Mouse (Mus musculus) testis, adult 2 months (tissue): ENCODE results near the gene Klhdc10. TPM values are rescaled to one million over a fixed set of nuclear protein-coding genes. Genes with fewer than 3 reads are reported as not detected.

ENCODE experiments used
- H3K27ac ChIP-seq: fragments of 200-500 bp; 2 replicates; pipeline ENCODE4 v1.5.1; 2012; ENCODE audit warnings: low read depth, low read length; ENCODE audit not compliant: control insufficient read depth, insufficient read depth
- H3K27me3 ChIP-seq: fragments of 200-500 bp; 2 replicates; pipeline ENCODE4 v1.6.1; 2012; ENCODE audit warnings: mild to moderate bottlenecking, low read length, moderate library complexity; ENCODE audit not compliant: control insufficient read depth, insufficient read depth
- H3K36me3 ChIP-seq: fragments of 200-500 bp; 2 replicates; pipeline ENCODE4 v1.6.1; 2012; ENCODE audit warnings: mild to moderate bottlenecking, low read length; ENCODE audit not compliant: control insufficient read depth, insufficient read depth
- H3K4me1 ChIP-seq: fragments of 200-500 bp; 2 replicates; pipeline ENCODE4 v1.6.1; 2012; ENCODE audit warnings: low read length; ENCODE audit not compliant: control insufficient read depth, insufficient read depth
- H3K4me3 ChIP-seq: fragments of 200-500 bp; 2 replicates; pipeline ENCODE4 v1.5.1; 2012; ENCODE audit warnings: low read depth, mild to moderate bottlenecking, low read length, moderate library complexity, mixed read lengths; ENCODE audit not compliant: control insufficient read depth
- CTCF ChIP-seq: fragments of 200-500 bp; IDR thresholded peaks from 2 replicates; pipeline ENCODE4 v1.5.1; 2012; ENCODE audit warnings: low read depth, mild to moderate bottlenecking, inconsistent platforms, low read length, moderate library complexity; ENCODE audit not compliant: control insufficient read depth, insufficient read depth, insufficient replicate concordance
- POLR2A ChIP-seq: fragments of 200-500 bp; IDR thresholded peaks from 2 replicates; pipeline ENCODE4 v1.6.1; 2012; ENCODE audit warnings: low read depth, mild to moderate bottlenecking, inconsistent platforms, low read length, moderate library complexity; ENCODE audit not compliant: control insufficient read depth
- polyA plus RNA-seq: library from polyadenylated mRNA; depleted of rRNA; stranded (reverse); fragments of >200 nt; gene quantifications from 2 replicates; pipeline ENCODE4 v1.2.3, GENCODE M21; 2012

Klhdc10 gene
- polyA plus RNA-seq, 1 experiment, result 115 TPM

- Histone ChIP-seq H3K27ac (no peak overlapping the region), H3K36me3 (no peaks in the 10 kb centered on the region), H3K4me3 (peak overlapping the region; percentile 82), H3K27me3 (no peaks in the 10 kb centered on the region), H3K4me1 (peaks cover 28% of the 10 kb centered on the region)
- TF ChIP-seq CTCF (no peak), POLR2A (no peak)
Observed at GRCm38 (mm10) chr6:30459056-30459747, 57.5 kb downstream of the Klhdc10 start.

DNA sequence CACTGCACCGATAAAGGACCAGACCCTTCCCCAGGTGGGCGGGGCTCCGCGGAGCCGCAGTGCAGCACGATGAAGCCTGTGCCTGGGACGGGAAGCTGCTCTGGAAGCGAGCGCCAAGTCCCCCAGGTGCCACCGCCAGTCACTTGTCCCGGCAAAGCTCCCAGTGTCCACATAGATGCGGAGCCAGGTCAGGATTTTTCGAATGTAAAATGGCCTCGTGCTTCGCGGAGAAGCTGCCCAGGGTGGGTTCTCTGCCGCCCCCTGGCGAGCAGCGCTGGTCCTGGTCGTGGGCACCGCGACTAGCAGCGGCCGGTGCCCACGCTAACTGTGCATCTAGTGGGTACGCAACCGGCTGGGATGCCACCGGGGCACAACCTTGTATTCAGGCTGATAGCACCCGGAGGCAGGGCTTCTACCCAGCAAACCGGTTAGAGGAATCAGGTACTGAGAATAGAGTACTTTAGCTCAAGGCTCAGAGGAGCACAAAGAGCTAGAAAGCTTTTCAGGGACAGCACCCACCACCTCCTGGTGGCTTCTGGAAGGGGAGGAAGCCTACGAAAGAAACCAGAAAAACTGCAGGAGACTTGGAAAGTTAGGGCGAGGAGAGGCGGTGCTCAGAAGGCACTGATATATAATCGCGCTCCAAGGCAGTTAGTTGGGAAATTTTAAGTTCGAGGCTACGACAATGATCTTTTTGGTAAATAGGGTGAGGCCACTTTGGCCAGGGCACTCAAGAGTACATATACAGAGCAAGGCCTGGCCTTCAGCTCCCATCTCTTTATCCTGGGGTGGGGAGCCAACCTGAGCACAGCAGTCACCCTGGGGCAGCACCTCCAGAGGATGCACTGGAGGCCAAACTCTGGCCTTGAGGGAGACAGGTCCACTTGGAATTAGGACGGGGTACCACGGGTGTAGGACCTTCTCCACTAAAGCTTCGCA, 58.4 kb downstream of the Klhdc10 start:
- H3K4me1 ChIP-seq, result peaks cover 28% of the 10 kb centered on the region
- peak overlapping the region; percentile 82 for H3K4me3 ChIP-seq
- H3K27me3 ChIP-seq, result no peaks in the 10 kb centered on the region
- TF ChIP-seq POLR2A (no peak), CTCF (peak; percentile 88)
- no peaks in the 10 kb centered on the region for H3K36me3 ChIP-seq
- 0 out of 2 replicates have a peak overlapping the region, but pooled peaks have one; percentile 19 for H3K27ac ChIP-seq

DNA sequence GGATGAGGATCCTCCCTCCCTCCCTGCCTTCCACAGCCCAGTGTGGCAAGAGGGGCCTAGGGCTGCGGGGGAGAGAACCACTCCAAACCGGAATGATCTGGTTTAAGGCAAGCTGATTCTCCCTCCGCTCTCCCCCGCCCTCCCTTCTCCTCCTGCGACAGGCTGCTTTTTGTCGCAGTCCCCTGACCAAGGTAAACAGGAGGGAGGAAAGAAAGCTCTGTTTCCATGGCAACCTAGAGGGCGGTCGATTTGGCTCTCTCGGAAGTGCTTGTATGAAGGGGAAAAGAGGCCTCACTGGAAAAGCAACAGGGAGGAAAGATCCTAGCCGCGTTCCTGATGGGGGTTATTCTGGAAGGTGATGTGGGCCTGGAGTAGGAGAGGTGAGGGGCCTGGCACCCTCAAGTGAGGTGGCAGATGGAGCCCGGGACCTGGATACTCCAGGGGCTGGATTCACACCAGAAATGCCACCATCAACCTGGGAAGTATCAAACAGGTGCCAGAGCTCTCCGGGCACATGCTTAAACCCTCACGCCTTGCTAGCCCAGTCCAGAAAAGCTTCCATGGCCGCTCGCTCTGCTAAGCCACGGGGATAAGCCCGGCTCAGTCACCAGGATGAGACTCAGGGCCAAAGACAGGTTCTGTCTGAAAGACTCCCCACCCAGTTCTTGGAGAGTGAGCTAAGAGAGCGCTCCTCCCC, 59.2 kb downstream of the Klhdc10 start:
- Histone ChIP-seq H3K4me1 (peaks cover 25% of the 10 kb centered on the region), H3K36me3 (no peaks in the 10 kb centered on the region), H3K27me3 (no peaks in the 10 kb centered on the region), H3K27ac (0 out of 2 replicates have a peak overlapping the region, but pooled peaks have one; percentile 19), H3K4me3 (peak overlapping the region; percentile 82)
- no peak; the same call in 1 of the 2 replicates for TF ChIP-seq POLR2A
- no peak for TF ChIP-seq CTCF

DNA sequence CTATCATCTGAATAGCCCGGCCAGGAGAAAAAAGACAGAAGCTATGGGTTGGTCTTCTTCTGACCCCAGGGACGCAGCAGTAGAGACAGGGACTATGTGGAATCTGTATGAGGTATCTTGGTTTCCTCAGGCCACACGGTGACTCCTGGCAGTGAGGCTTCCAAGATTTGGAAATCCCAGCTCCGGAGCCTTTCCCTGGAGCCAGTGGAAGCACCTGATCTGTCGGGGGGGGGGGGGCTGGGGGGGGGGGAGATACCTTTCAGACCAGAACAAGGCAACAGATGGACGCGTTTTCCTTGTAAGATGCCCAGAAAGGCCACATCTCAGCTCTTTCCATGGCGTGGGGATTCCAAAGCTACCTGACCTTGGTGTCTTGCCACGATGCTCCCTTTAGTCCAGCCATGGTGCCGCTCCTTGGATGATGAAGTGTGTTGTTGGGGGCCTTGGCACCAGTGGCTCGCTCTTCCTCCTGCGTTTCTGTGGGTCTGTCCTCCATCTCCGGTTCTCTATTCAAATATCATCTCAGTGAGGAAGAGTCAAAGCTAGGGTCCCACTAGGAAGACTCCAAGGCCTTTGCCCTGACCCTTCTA, 60.2 kb downstream of the Klhdc10 start:
- H3K27ac ChIP-seq, result no peak overlapping the region
- no peaks in the 10 kb centered on the region for H3K27me3 ChIP-seq
- peak overlapping the region; percentile 82 for H3K4me3 ChIP-seq
- H3K4me1 ChIP-seq, result peaks cover 25% of the 10 kb centered on the region
- H3K36me3 ChIP-seq, result no peaks in the 10 kb centered on the region
- TF ChIP-seq POLR2A (no peak), CTCF (no peak)

- peaks cover 25% of the 10 kb centered on the region for H3K4me1 ChIP-seq
- H3K27me3 ChIP-seq, result no peaks in the 10 kb centered on the region
- H3K4me3 ChIP-seq, result no peak overlapping the region
- no peaks in the 10 kb centered on the region for H3K36me3 ChIP-seq
- H3K27ac ChIP-seq, result no peak overlapping the region
- no peak for TF ChIP-seq POLR2A
- TF ChIP-seq CTCF, result no peak
Observed at GRCm38 (mm10) chr6:30462822-30463221, 61.2 kb downstream of the Klhdc10 start.

- Histone ChIP-seq H3K27ac (no peak overlapping the region), H3K4me1 (peaks cover 9% of the 10 kb centered on the region), H3K4me3 (no peak overlapping the region), H3K36me3 (no peaks in the 10 kb centered on the region), H3K27me3 (no peaks in the 10 kb centered on the region)
- TF ChIP-seq CTCF, result no peak
- no peak for TF ChIP-seq POLR2A
Observed at GRCm38 (mm10) chr6:30465586-30465985, 63.9 kb downstream of the Klhdc10 start.
